Mouse (Mus musculus) cerebellum, adult 9-11 months (tissue): ENCODE results near the gene Ntrk3.
A peak's percentile ranks its signal among the peaks of the same experiment; 100 is the strongest.

Experiments
- DNase-seq: peaks from one replicate; pipeline ENCODE4 v3.0.0; 2022

Gene Ntrk3

GRCm38 (mm10) chr7:78499970-78500369 is 237.8 kb downstream of the Ntrk3 start:
- no peak for DNase-seq

GRCm38 (mm10) chr7:78498356-78498755 is 239.5 kb downstream of the Ntrk3 start:
- no peak for DNase-seq

GRCm38 (mm10) chr7:78497819-78498218 is 240.0 kb downstream of the Ntrk3 start:
- no peak for DNase-seq

- no peak for DNase-seq
These were observed 244.2 kb downstream of the Ntrk3 start for GRCm38 (mm10) chr7:78493591-78493990.

- DNase-seq: no peak
These were observed 246.6 kb downstream of the Ntrk3 start for GRCm38 (mm10) chr7:78491176-78491575.

GRCm38 (mm10) chr7:78484290-78484689 is 253.5 kb downstream of the Ntrk3 start:
- no peak for DNase-seq

GRCm38 (mm10) chr7:78483729-78484128 is 254.1 kb downstream of the Ntrk3 start:
- peak; percentile 65 for DNase-seq

GRCm38 (mm10) chr7:78483061-78483460 is 254.8 kb downstream of the Ntrk3 start:
- peak; percentile 84 for DNase-seq

- peak; percentile 74 for DNase-seq
These were observed 258.9 kb downstream of the Ntrk3 start for GRCm38 (mm10) chr7:78478881-78479280.

GRCm38 (mm10) chr7:78471755-78472154 is 266.1 kb downstream of the Ntrk3 start:
- DNase-seq: no peak

GRCm38 (mm10) chr7:78471270-78471669 is 266.5 kb downstream of the Ntrk3 start:
- peak; percentile 80 for DNase-seq

GRCm38 (mm10) chr7:78462605-78463004 is 275.2 kb downstream of the Ntrk3 start:
- DNase-seq: no peak

GRCm38 (mm10) chr7:78459021-78459420 is 278.8 kb downstream of the Ntrk3 start:
- no peak for DNase-seq

- DNase-seq: no peak
These were observed 286.1 kb downstream of the Ntrk3 start for GRCm38 (mm10) chr7:78451666-78452065.

- peak; percentile 82 for DNase-seq
These were observed 287.8 kb downstream of the Ntrk3 start for GRCm38 (mm10) chr7:78449909-78450592.

GRCm38 (mm10) chr7:78448841-78449240 is 289.0 kb downstream of the Ntrk3 start:
- peak; percentile 63 for DNase-seq

GRCm38 (mm10) chr7:78443373-78444036 is 294.3 kb downstream of the Ntrk3 start:
- peak; percentile 67 for DNase-seq

GRCm38 (mm10) chr7:78441706-78442105 is 296.1 kb downstream of the Ntrk3 start:
- DNase-seq: peak; percentile 95

- no peak for DNase-seq
These were observed 296.9 kb downstream of the Ntrk3 start for GRCm38 (mm10) chr7:78440896-78441295.

GRCm38 (mm10) chr7:78440476-78440875 is 297.3 kb downstream of the Ntrk3 start:
- no peak for DNase-seq

- DNase-seq: peak; percentile 81
These were observed 298.3 kb downstream of the Ntrk3 start for GRCm38 (mm10) chr7:78439361-78440120.

- DNase-seq: no peak
These were observed 304.1 kb downstream of the Ntrk3 start for GRCm38 (mm10) chr7:78433617-78434144.

- peak; percentile 66 for DNase-seq
These were observed 306.2 kb downstream of the Ntrk3 start for GRCm38 (mm10) chr7:78431611-78432010.
